Mouse (Mus musculus) brown adipose tissue, adult 24 weeks (tissue): ENCODE measurements at regions not wholly inside any gene's neighbourhood (a gene's known extent, or its start where the extent isn't known, plus 50 kb on each side); places are given as distances from the start of the nearest gene placed in this dataset.

Experiments used
- H3K27ac ChIP-seq: fragments of 200-500 bp; replicated peaks from 2 replicates; pipeline ENCODE4 v1.5.1; 2012; ENCODE audit warnings: low read depth, mild to moderate bottlenecking, low read length
- H3K4me1 ChIP-seq: fragments of 200-500 bp; 2 replicates; pipeline ENCODE4 v1.6.1; 2012; ENCODE audit warnings: low read length, mixed read lengths; ENCODE audit not compliant: control insufficient read depth, insufficient read depth, insufficient read length
- H3K4me3 ChIP-seq: fragments of 200-500 bp; 2 replicates; pipeline ENCODE4 v1.5.1; 2012; ENCODE audit warnings: low read depth, mild to moderate bottlenecking, low read length, moderate library complexity; ENCODE audit not compliant: insufficient read depth

- no peak overlapping the region for H3K4me3 ChIP-seq
- no peaks in the 10 kb centered on the region for H3K4me1 ChIP-seq
- no peak overlapping the region for H3K27ac ChIP-seq
These were observed 297.5 kb upstream of the Plxna2 start for GRCm38 (mm10) chr1:194320320-194321036.

GRCm38 (mm10) chr1:194318351-194318750 is 299.7 kb upstream of the Plxna2 start:
- Histone ChIP-seq H3K4me3 (no peak overlapping the region), H3K4me1 (no peaks in the 10 kb centered on the region), H3K27ac (no peak overlapping the region)

- Histone ChIP-seq H3K27ac (no peak overlapping the region), H3K4me1 (no peaks in the 10 kb centered on the region), H3K4me3 (no peak overlapping the region)
These were observed 302.4 kb upstream of the Plxna2 start for GRCm38 (mm10) chr1:194315593-194315992.

- Histone ChIP-seq H3K4me3 (no peak overlapping the region), H3K4me1 (no peaks in the 10 kb centered on the region), H3K27ac (no peak overlapping the region)
These were observed 307.6 kb upstream of the Plxna2 start for GRCm38 (mm10) chr1:194310373-194310772.

- Histone ChIP-seq H3K4me1 (no peaks in the 10 kb centered on the region), H3K4me3 (no peak overlapping the region), H3K27ac (no peak overlapping the region)
These were observed 309.4 kb upstream of the Plxna2 start for GRCm38 (mm10) chr1:194308648-194309047.

- Histone ChIP-seq H3K4me1 (no peaks in the 10 kb centered on the region), H3K4me3 (no peak overlapping the region), H3K27ac (no peak overlapping the region)
These were observed 314.1 kb upstream of the Plxna2 start for GRCm38 (mm10) chr1:194303951-194304350.

GRCm38 (mm10) chr1:194302775-194303174 is 315.2 kb upstream of the Plxna2 start:
- no peak overlapping the region for H3K27ac ChIP-seq

GRCm38 (mm10) chr1:194281941-194282340 is 336.1 kb upstream of the Plxna2 start:
- Histone ChIP-seq H3K4me3 (no peak overlapping the region), H3K4me1 (no peaks in the 10 kb centered on the region), H3K27ac (no peak overlapping the region)

More at GRCm38 (mm10) chr1:194302775-194303174, 315.2 kb upstream of the Plxna2 start:
- no peaks in the 10 kb centered on the region for H3K4me1 ChIP-seq
- no peak overlapping the region for H3K4me3 ChIP-seq

GRCm38 (mm10) chr1:194268028-194268427 is 350.0 kb upstream of the Plxna2 start:
- no peak overlapping the region for H3K27ac ChIP-seq
- no peaks in the 10 kb centered on the region for H3K4me1 ChIP-seq
- no peak overlapping the region for H3K4me3 ChIP-seq

- H3K4me3 ChIP-seq: no peak overlapping the region
- H3K27ac ChIP-seq: no peak overlapping the region
- no peaks in the 10 kb centered on the region for H3K4me1 ChIP-seq
These were observed 355.6 kb upstream of the Plxna2 start for GRCm38 (mm10) chr1:194262374-194262773.

- H3K4me3 ChIP-seq: no peak overlapping the region
These were observed 358.1 kb upstream of the Plxna2 start for GRCm38 (mm10) chr1:194259957-194260356.

GRCm38 (mm10) chr1:194244776-194245366 is 373.1 kb upstream of the Plxna2 start:
- Histone ChIP-seq H3K4me1 (no peaks in the 10 kb centered on the region), H3K27ac (no peak overlapping the region), H3K4me3 (no peak overlapping the region)

More at GRCm38 (mm10) chr1:194259957-194260356, 358.1 kb upstream of the Plxna2 start:
- Histone ChIP-seq H3K4me1 (no peaks in the 10 kb centered on the region), H3K27ac (no peak overlapping the region)

GRCm38 (mm10) chr1:194241111-194241510 is 376.9 kb upstream of the Plxna2 start:
- Histone ChIP-seq H3K4me1 (no peaks in the 10 kb centered on the region), H3K27ac (no peak overlapping the region), H3K4me3 (no peak overlapping the region)

- Histone ChIP-seq H3K27ac (no peak overlapping the region), H3K4me1 (no peaks in the 10 kb centered on the region), H3K4me3 (no peak overlapping the region)
These were observed 386.8 kb upstream of the Plxna2 start for GRCm38 (mm10) chr1:194231206-194231605.

- H3K4me3 ChIP-seq: no peak overlapping the region
- no peak overlapping the region for H3K27ac ChIP-seq
- no peaks in the 10 kb centered on the region for H3K4me1 ChIP-seq
These were observed 391.4 kb upstream of the Plxna2 start for GRCm38 (mm10) chr1:194226550-194227160.

GRCm38 (mm10) chr1:194225786-194226185 is 392.2 kb upstream of the Plxna2 start:
- no peaks in the 10 kb centered on the region for H3K4me1 ChIP-seq
- H3K27ac ChIP-seq: no peak overlapping the region
- no peak overlapping the region for H3K4me3 ChIP-seq
